Mouse (Mus musculus): Measurements from ENCODE around the gene Tmem203.

- TF ChIP-seq POLR2A (IDR thresholded peaks at IDR 0.05; ENCODE audit: borderline replicate concordance, extremely low read depth, insufficient read depth, insufficient read length, poor library complexity, severe bottlenecking) = no peak
- TF ChIP-seq CTCF (IDR thresholded peaks at IDR 0.05; ENCODE audit: borderline replicate concordance, extremely low read depth, insufficient read depth, insufficient read length) = no peak
These were observed 13.8 kb upstream of the Tmem203 start for GRCm38 (mm10) chr2:25241438-25241775.
